Mouse (Mus musculus) midbrain, postnatal 0 days (tissue): ENCODE data around the gene Raet1e. TPM values are rescaled to one million over a fixed set of nuclear protein-coding genes. Genes with fewer than 3 reads are reported as not detected.
"Not testable (repeated sequence)": the region's sequence is repeated elsewhere in the genome, so short reads cannot be mapped to it uniquely, and the experiment has no call there.

ENCODE experiments used
- ATAC-seq: fragments of 200-750 bp; cut with Nextera tagmentation; 2 replicates; pipeline ENCODE4 v1.8.0; 2017; ENCODE audit warnings: moderate number of reproducible peaks, mild to moderate bottlenecking, moderate TSS enrichment, moderate library complexity; ENCODE audit not compliant: low FRiP score
- DNase-seq: peaks from one replicate; pipeline ENCODE4 v3.0.0-alpha.2; 2015; ENCODE audit warnings: low spot score
- H3K27ac ChIP-seq: fragments of 300-500 bp; sonication (generic); 2 replicates; pipeline ENCODE4 v1.5.1; 2014; ENCODE audit warnings: low read depth, mild to moderate bottlenecking, low read length, mixed read lengths
- H3K27me3 ChIP-seq: fragments of 300-500 bp; sonication (generic); 2 replicates; pipeline ENCODE4 v1.6.1; 2014; ENCODE audit warnings: low read length, control low read depth, mixed read lengths; ENCODE audit not compliant: insufficient read depth
- H3K36me3 ChIP-seq: fragments of 300-500 bp; sonication (generic); 2 replicates; pipeline ENCODE4 v1.6.1; 2014; ENCODE audit warnings: low read length, control low read depth, mixed read lengths; ENCODE audit not compliant: insufficient read depth
- H3K4me1 ChIP-seq: fragments of 300-500 bp; sonication (generic); 2 replicates; pipeline ENCODE4 v1.6.1; 2014; ENCODE audit warnings: mild to moderate bottlenecking, control low read depth, antibody characterized with exemption, low read length, mixed read lengths; ENCODE audit not compliant: insufficient read depth
- H3K4me2 ChIP-seq: fragments of 300-500 bp; sonication (generic); 2 replicates; pipeline ENCODE4 v1.6.1; 2014; ENCODE audit warnings: low read depth, mild to moderate bottlenecking, low read length, mixed read lengths; ENCODE audit not compliant: poor library complexity, severe bottlenecking
- H3K4me3 ChIP-seq: fragments of 300-500 bp; sonication (generic); 2 replicates; pipeline ENCODE4 v1.5.1; 2014; ENCODE audit warnings: low read depth, mild to moderate bottlenecking, low read length, moderate library complexity
- H3K9ac ChIP-seq: fragments of 300-500 bp; sonication (generic); replicated peaks from 2 replicates; pipeline ENCODE4 v1.6.1; 2014; ENCODE audit warnings: mild to moderate bottlenecking, low read length, moderate library complexity, mixed read lengths; ENCODE audit not compliant: poor library complexity, severe bottlenecking
- H3K9me3 ChIP-seq: fragments of 300-500 bp; sonication (generic); 2 replicates; pipeline ENCODE4 v1.6.1; 2016; ENCODE audit warnings: low read length, control low read depth
- CTCF ChIP-seq: IDR thresholded peaks from 2 replicates; pipeline ENCODE4 v1.5.1; 2016; ENCODE audit warnings: antibody characterized with exemption, mild to moderate bottlenecking
- WGBS: fragments of 180-500 bp; shearing (Covaris S2); extraction: QIAGEN DNeasy Blood & Tissue Kit; methylation state at CpG from one replicate; pipeline ENCODE4 v1.1.7; 2014; 5-methylcytosine and 5-hydroxymethylcytosine counted together
- polyA plus RNA-seq: library from polyadenylated mRNA; unstranded; fragments of >200 nt; fragmentation: Nextera tagmentation; extraction: Ambion mirVana; gene quantifications from 2 replicates; pipeline ENCODE4 v1.2.1, GENCODE M21; 2015
- total RNA-seq: library from RNA; depleted of rRNA; stranded (reverse); fragments of >200 nt; gene quantifications from 2 replicates; pipeline ENCODE4 v1.2.3, GENCODE M21; 2014; rRNA removed

Raet1e gene
- total RNA-seq (0.11 and 0.19 TPM in 2 replicates), polyA plus RNA-seq (not detected in 2 replicates)

DNA sequence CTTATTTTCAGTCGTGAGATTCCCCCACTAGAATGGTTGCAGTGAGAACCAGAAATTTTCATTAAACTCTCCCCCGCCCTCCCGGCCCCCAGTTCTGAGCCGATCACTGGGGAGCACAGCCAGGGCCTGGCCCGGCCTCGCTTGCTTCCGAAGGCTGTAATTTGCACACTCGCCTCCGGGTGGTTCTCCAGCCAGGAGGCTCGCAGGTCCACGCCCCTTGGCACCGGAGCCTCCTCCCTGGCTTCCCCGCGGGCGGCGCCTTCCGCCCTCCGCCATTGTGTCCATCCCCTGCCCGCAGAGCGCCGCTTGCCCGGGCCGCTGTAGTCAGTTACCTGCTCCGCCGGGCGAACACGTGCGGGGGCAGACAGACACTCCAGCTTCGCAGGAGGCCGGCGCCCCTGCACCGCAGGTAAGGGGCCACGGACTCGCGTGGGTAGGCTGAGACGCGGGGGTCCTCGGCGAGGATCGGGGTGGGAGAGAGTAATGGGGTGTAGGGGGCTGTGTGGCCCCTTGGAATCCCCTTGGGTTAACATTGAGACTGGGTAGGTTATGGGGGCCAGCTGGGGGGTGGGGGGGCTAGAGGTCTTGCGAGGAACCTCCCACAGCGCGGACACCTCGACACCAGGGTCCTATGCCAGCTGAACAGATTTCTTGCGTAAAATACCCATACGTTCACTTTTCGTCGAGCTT lies at the start of gene Raet1e, which contains the start of gene H60b:
TSS of gene Raet1e (plus strand) at position 260 of the 690 bp plus-strand sequence.
TSS of gene H60b (plus strand) at position 277 of the 690 bp plus-strand sequence.
- H3K9me3 ChIP-seq, H3K27ac ChIP-seq, H3K9ac ChIP-seq, H3K4me1 ChIP-seq, H3K36me3 ChIP-seq, DNase-seq: not testable (repeated sequence)
- TF ChIP-seq CTCF = 0 out of 2 replicates have a peak, but pooled peaks have one; percentile 16
- Histone ChIP-seq H3K27me3 (peaks cover 34% of the 10 kb centered on the region), H3K4me3 (peak within 1 kb of the TSS; percentile 18; the same call in 1 of the 2 replicates), H3K4me2 (peak within 1 kb of the TSS; percentile 19; the same call in 1 of the 2 replicates)
- WGBS = 2% methylated on average over 40 of the region's 48 CpGs
- ATAC-seq = peak; percentile 58; the same call in 1 of the 2 replicates

DNA sequence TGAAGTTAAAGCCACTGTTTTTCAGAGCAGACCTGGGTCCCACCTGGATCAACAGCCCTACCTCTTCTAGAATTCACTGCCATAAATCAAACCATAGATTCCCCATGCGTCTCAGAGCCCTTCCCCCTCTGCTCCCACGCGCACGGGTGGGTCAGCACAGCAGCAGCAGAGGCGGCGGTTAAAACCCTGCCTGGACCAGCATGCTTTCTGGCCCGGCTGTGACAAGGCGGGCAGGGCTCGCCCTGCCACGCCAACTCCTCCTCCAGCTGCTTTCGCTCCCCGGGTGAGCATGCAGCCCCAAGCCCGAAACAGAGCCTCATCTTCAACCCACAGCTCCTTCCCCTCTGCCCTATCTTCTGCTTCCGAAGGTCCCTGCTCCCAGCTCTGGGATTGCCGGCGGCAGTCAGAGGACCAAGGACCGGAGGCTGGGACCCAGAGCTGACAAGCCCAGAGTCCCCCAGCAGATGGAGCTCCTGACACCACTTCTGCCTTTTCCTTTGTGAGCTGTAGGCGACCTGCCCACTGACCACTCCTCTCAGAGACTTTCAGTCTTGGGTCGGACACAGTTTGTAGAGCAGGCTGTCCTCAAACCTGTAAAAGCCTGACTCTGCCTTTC lies 17.6 kb upstream of the Raet1e start:
- Histone ChIP-seq H3K4me2 (peak overlapping the region; percentile 53), H3K4me3 (peak overlapping the region; percentile 38), H3K4me1 (no peaks in the 10 kb centered on the region), H3K27ac (no peak overlapping the region), H3K36me3 (no peaks in the 10 kb centered on the region), H3K9ac (0 out of 2 replicates have a peak overlapping the region, but pooled peaks have one; percentile 6), H3K27me3 (no peaks in the 10 kb centered on the region), H3K9me3 (no peaks in the 10 kb centered on the region)
- peak; percentile 77 for TF ChIP-seq CTCF
- peak; percentile 81 for DNase-seq
- WGBS = under 1% methylated on average over 19 of the region's 19 CpGs
- ATAC-seq = peak; percentile 49

DNA sequence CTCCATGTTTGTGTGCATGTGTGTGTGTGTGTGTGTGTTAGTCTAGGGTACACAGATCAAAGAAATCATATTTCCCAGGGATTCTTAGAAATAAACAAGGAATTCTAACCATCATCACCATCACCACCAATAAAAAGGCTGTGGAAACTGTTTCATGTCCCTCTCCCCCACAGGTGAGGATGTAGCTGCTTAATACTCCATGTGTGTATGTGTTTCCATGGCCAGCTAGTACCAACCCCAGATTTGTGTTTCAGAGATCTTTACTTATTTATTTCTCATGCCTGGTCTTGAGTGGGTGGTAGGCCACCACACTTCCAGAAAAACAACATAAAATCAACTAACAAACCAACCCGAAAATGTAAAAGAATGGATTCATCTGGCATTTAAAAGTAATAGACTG lies 16.2 kb upstream of the Raet1e start:
- not testable (repeated sequence) for H3K9ac ChIP-seq
- DNase-seq = peak; percentile 68
- 82% methylated on average over 1 of the region's 1 CpGs for WGBS

DNA sequence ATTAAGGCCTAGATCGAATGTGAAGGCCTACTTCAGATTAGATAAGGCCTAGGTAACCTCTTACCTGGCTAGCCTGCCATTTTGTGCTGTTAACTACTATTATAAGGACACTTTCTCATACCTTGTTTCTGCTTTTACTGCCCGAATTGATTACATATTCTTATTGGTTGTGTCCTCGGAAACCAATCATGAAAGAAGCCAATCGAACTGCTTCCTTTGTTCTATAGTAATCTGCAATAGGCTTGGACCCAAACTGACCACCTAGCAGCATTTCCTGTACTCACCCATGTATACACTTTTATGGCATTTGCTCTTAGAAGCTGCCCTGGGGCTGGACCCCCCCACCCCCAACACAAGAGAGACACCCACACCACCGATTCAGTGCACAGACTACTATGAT lies 15.4 kb upstream of the Raet1e start:
- no peak for ATAC-seq
- no peak for TF ChIP-seq CTCF
- Histone ChIP-seq H3K36me3 (no peaks in the 10 kb centered on the region), H3K4me3 (no peak overlapping the region), H3K9ac (no peak overlapping the region), H3K9me3 (no peaks in the 10 kb centered on the region), H3K27me3 (no peaks in the 10 kb centered on the region), H3K4me2 (no peak overlapping the region), H3K4me1 (no peaks in the 10 kb centered on the region), H3K27ac (no peak overlapping the region)
- DNase-seq = no peak
- WGBS = 82% methylated on average over 5 of the region's 5 CpGs

More for the DNA sequence above, 16.2 kb upstream of the Raet1e start:
- not testable (repeated sequence) for H3K36me3 ChIP-seq, ATAC-seq, H3K4me2 ChIP-seq, H3K4me1 ChIP-seq, H3K9me3 ChIP-seq, H3K4me3 ChIP-seq, H3K27ac ChIP-seq, H3K27me3 ChIP-seq

DNA sequence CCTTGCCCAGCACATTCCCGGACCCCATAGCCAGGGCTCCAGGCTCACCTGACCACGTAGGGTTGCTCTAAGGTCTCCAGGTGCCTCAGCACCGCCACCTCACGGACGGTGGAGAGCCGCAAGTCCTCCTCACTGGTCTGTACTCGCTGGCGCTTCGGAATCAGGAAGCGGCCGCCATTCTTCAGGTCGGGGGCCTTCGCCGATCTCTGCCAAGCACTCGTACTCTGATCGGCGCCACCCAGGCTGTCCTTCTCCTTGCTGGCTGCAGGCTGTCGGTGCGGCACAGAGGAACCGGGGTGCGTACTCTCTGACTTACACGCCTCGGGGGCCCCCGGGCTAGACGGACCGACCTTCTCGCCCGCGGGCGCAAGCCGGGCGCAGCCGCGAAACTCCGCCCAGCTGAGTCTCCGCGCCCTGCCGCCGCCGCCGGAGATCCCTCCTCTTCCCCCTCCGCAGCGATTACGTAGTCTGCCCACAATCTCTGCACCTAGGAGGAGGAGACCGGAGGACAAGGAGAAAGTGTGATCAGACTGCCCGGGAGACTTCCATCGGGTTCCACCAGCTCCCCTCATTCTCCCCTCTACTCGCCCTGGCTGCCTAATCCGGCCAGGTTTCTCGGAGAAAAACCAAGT lies 9.8 kb upstream of the Raet1e start:
- peak; percentile 58 for TF ChIP-seq CTCF
- Histone ChIP-seq H3K9ac (no peak overlapping the region), H3K4me3 (peak overlapping the region; percentile 39), H3K9me3 (no peaks in the 10 kb centered on the region), H3K27me3 (peaks cover 6% of the 10 kb centered on the region), H3K4me1 (no peaks in the 10 kb centered on the region), H3K36me3 (no peaks in the 10 kb centered on the region), H3K4me2 (peak overlapping the region; percentile 60), H3K27ac (no peak overlapping the region)
- under 1% methylated on average over 49 of the region's 50 CpGs for WGBS
- peak; percentile 45 for DNase-seq
- ATAC-seq = peak; percentile 58; the same call in 1 of the 2 replicates
